Mouse (Mus musculus) hematopoietic stem cell, adult 5-6 weeks (primary cell): ENCODE measurements around the gene Amn. TPM values are rescaled to one million over a fixed set of nuclear protein-coding genes. Genes with fewer than 3 reads are reported as not detected.

Experiments used
- ATAC-seq, 2 experiments: fragments of 125-278 bp in 1 of 2; replicated peaks in 1 of 2; 2 replicates each; pipeline ENCODE4 v1.8.0; 2016 to 2017; ENCODE audit warnings: inconsistent platforms in 2 of 2, mild to moderate bottlenecking in 2 of 2, moderate number of reproducible peaks in 2 of 2, low read depth in 1 of 2, moderate TSS enrichment in 1 of 2; ENCODE audit not compliant: low FRiP score in 2 of 2, poor library complexity in 2 of 2, severe bottlenecking in 2 of 2, insufficient read depth in 1 of 2, low TSS enrichment in 1 of 2
- total RNA-seq: library from RNA; stranded (forward); fragments of 172-1452, 232-1000 nt; gene quantifications from 2 replicates; pipeline ENCODE4 v1.2.3, GENCODE M21; 2017

Gene Amn
- total RNA-seq, 1 experiment from 2014 or later, result not detected

DNA sequence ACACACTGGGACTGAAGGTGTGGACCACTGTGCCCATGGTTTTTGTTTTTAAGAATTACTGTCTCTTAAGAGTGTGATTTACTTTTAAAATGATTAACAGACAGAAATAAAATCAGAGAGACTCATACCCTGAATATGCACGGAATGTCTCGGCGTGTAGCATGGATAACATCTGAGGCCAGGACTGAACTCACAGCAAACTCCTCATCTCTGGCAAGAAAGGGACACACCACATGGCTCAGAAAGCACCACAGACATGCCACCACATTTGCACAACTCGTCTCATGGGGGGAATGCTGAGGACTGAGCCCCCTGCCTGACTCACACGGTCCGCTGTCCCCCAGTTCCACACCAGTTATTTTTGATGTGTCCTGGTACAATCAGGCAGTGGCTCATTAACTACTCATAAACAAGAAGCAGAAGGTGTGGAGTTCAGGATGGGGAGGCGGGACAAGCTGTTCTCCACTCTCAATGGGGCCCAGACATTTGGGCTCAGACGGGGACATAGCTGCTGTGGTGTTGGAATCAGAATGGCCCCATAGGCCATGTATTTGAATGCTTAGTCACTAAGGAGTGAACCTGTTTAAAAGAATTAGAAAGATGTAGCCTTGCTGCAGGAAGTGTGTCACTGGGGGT, 32.9 kb downstream of the Amn start:
- ATAC-seq, result no peak

DNA sequence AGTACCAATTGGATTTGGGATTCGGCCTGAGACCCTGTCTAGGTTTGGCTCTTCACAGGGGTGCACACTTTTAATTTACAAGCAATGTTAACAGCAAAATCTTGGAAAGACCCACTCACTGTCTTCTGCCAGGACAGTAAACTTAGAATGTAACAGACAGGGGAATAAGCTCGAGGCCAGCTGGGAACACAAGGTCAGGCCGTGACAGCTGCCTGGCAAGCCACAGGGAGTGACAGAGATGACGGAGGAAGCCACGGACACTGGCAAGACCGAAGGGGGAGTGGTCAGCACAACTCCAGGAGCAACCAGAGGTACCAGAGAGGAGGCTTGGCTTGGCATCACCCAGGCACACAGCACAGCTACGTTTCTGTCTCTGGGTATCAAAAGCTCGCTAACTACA, 35.9 kb downstream of the Amn start:
- ATAC-seq, result no peak

DNA sequence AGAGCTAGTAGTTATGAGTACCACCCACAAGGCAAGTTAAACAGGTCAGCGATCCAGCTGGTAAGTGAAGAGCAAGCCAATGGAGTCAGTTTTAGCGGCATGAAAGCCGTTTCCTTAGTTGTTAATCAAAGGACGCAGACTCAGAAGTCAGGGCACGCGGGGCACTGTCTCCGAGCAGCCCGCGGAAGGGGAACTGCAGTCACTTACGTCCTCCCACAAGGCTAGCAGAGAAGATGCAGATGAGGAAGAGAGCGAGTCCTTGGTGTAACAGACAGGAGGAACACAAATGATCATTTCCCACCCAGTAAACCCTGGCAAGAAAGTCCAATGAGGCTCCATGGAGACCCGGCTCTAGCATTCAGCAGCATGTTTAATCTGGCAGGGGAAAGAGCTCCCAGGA, 38.4 kb downstream of the Amn start:
- ATAC-seq, result peak; percentile 70 to 78

DNA sequence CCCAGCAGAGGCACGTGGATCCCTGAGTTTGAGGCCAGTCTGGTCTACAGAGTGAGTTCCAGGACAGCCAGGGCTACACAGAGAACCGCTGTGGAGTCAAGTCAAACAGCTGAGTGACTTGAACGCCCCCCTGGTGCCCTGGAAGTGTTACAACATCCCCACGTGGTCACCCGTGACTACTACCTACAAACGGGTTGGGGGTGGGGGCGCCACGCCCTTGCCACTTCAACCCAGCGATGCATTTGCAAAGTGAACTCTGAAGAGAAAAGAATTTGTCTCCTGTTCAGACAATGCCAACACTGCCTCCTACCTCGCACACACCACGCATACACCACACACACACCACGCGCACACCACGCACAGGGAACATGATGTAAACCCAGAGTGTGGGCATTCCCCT, 39.0 kb downstream of the Amn start:
- ATAC-seq, result no peak

DNA sequence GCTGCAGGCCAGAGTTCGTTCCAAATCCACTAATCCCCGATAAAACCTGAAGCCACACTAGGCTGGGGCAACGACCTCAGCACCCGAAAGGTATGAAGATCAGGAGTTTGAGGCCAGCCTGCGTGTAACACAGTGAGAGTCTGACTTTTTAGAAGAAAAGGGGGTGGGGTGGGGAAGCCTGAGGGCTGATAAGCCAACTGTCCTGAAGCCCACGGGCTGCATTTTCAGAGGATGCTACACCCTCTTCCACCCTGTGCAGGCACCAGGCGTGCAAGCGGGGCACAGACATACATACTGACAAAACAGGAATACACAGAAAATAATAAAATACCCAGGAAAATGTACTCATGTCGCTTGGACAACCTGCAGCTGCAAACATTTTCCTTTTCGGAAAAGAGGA, 40.9 kb downstream of the Amn start:
- ATAC-seq, result no peak

DNA sequence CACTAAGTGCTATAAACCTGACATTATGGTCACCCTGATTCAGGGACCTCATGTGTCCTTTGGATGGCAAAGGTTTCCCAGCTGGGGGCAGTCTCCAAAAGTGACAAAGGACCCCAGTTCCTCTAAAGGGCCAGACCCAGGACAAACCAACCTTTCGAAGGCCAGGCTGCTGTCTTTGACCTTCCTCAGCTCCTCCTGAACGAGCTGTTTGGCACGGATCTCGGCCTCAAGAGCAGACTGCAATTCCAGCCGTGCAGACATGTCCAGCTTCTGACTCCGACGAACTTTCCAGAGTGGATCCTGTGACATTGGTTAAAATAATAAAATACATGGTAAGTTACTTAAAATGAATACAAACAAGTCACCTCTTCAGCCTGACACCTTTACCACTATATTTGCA, 43.4 kb downstream of the Amn start:
- ATAC-seq, result no peak

DNA sequence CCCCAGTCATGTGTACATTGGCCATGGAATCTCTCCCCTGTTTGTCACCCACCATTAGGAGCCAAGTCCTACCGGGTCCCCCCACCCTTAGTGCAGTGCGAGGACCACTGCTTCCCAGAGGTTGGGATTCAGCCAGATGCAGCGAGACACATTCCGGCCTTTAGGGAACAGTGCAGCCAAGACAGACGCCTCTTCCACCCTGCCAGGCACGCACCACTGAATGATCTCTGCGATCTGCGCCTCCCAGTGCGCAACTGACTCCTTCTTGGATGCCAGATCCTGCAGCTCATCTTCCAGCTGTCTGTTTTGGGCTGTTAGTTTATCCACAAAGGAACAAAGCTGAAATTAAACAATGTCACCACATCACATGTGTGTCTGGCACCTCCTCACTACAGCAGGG, 46.8 kb downstream of the Amn start:
- ATAC-seq, result no peak

DNA sequence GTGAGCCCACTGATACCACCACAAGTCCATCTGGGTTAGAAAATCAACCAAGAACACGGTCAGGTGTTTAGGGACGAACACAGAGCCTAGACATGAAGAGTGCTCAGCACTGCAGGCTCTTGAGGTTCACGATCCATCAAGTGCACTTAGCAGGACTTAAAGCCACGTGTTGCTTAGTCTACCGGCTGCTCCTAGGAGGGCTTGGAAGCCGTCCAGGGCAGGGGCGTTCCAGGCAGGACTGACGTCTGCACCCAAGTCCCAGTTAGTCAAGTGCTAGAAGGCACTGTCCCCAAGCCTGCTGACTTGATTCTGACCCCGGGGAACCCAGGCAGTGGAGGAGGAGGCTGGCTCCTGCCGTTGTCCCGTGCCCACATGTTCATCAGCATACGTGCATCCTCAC, 49.7 kb downstream of the Amn start:
- ATAC-seq, result no peak

DNA sequence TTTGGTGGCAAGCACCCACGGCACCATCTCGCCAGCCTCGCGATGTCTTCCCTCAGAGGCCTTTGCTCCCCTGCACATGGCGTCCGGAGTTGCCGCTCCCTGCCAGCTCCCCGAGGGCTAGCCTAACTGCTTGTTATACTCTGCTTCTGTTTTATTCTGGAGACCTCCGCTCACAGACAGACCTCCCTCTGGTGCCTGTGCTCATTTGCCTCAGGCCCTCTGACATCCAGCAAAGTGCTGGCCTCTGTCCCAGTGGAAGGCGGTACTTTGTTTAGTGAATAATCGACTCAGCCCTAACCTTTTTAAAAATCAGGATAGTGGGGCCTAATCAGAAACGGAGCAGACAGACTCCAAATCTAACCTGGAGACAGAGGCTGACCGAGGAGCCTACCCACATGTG, 50.9 kb downstream of the Amn start:
- no peak for ATAC-seq

DNA sequence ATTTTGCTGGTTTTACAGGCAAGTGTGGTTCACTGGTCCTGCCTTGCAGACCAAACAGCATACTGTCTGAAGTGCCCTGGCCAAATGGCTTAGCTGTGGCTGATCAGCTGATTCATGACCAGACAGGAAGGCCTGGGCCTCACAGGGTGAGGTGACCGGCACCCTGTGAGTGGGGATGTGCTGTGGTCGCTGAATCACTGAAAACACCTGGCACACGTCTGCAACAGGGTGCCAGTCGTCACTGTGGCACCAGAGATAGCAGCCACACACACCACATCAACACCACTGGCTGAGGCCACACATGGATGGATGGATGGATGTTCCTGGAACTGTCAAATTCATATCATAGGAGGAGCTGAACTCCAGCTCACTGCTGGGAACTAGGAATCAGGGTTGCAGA, 52.5 kb downstream of the Amn start:
- ATAC-seq, result no peak

DNA sequence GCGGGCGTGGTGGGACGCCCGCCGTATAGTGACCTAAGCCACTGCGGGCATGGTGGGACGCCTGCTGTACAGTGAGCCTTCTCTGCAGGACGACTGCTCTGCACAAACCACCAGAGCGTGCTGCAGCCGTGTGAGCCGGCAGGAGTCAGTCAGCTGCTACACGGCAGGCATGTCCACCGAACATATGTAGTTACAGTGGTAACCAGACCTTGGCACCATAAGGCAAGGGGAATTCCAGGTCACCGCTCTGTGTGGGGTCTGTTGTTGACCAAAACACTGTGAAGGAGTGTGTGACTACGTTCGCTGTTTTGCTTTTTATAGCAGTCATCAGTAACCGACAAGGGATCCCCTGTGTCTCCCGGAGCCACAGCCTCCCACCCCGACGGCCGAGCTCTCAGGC, 53.6 kb downstream of the Amn start:
- no peak for ATAC-seq

DNA sequence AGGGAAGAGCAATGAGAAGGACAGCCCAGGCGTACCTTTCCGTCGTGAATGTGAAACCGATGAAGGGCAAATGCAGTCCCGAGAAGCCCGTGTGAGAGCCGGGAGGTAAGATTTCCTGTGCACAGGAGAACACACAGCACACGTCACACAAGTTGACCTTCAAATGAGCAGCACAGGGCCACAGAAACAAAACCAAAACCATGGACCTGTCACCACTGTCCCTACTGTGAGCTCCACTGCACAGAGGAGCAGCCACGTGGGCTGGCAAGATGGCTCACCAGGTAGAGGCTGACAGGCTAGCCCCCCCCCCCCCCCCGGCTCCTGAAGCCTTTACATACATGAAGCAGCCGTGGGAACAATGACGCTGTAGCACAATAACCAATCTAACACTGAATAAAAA, 54.1 kb downstream of the Amn start:
- ATAC-seq, result no peak

DNA sequence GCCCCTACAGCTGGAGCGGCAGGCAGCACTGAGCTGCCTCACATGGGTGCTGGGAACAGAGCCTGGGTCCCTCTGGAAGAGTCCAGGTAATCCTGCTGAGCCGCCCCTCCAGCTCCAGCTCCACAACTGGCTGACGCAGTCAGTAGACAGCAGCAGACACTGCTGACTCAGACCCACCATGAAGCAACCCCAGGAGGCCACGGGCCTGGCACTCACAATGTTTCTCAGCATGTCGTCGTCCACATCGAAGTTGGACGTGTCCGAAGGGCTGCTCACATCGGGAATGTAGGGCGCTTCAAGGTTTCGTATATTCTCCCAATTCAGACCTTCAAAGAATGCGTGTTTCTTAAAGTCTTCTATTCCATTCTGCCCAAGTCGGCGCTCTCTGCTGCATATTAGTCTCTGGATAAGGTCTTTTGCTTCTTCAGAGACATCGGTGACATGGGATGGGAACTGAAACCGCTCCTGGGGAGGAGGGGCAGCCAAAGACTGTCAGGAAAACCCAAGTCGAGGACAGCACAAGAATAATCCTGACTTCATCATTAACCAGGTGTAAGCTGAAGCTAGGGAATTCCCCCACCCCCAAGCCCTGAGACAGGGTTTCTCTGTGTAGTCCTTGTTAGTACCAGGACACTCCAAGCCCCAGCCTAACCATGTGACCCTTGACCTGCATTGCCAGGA, 55.0 kb downstream of the Amn start:
- ATAC-seq, result no peak

Other genes starting within 250 kb of the Amn start
- 32.0 and 47.7 TPM in 2 replicates for gene Rcor1, start 231.7 kb upstream of the Amn start, total RNA-seq
- 18.8 and 22.2 TPM in 2 replicates for gene Traf3, start 104.7 kb upstream of the Amn start, total RNA-seq
- not detected in 2 replicates for gene 4930595D18Rik, start 86.6 kb upstream of the Amn start, total RNA-seq
- 7.2 and 8.0 TPM in 2 replicates for gene Cdc42bpb, start 106.6 kb downstream of the Amn start, total RNA-seq
- gene Lbhd2, start 135.7 kb downstream of the Amn start, total RNA-seq, result not detected in 2 replicates
- 0.19 and 0.79 TPM in 2 replicates for gene Exoc3l4, start 145.9 kb downstream of the Amn start, total RNA-seq
- 15.1 and 39.1 TPM in 2 replicates for gene Tnfaip2, start 171.4 kb downstream of the Amn start, total RNA-seq
- not detected in 2 replicates for gene Gm266, start 214.7 kb downstream of the Amn start, total RNA-seq